In the genomic region with DNA sequence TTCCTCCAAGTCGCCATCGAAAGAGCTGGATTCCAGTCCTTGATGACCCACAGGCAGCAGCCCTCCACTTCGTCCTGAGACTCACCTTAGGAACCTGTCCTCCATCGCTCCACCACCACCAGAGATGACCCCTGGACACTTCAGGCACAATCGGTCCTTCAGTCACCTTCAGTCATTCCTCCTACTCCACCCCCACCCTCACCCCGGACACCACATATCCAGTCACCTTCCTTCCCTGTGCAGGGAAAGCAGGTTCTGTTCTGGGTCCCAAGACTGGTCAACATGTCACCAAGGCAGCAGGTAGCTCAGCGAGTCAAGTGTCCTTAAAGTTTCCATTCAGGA, we compare ENCODE assay signal across 8 mouse cellular contexts. TPM values are rescaled to one million over a fixed set of nuclear protein-coding genes. Genes with fewer than 3 reads are reported as not detected.
DNase-seq lines count a peak whose midpoint lies in the region; ATAC-seq and TF ChIP-seq lines count a peak whose summit lies in the region.

No protein-coding gene starts in this region.

- TF ChIP-seq CTCF in liver, postnatal 0 days (IDR thresholded peaks at IDR 0.05; ENCODE audit: low read depth): no peak

- intact Hi-C loops in heart, postnatal 36 days (cut with DNase I): no loop called here

- H3K27me3 ChIP-seq in heart, embryonic 14.5 days (ENCODE audit: control insufficient read depth, insufficient read depth, low read length): no peaks in the 10 kb centered on the region
- H3K27me3 ChIP-seq in forebrain, embryonic 16.5 days (replicated peaks; ENCODE audit: control insufficient read depth, insufficient read depth, low read length): no peaks in the 10 kb centered on the region
- H3K27me3 ChIP-seq in liver, postnatal 0 days (ENCODE audit: insufficient read depth, low read length): no peaks in the 10 kb centered on the region

- H3K9ac ChIP-seq in heart, embryonic 14.5 days (ENCODE audit: low read length): peak overlapping the region; percentile 87
- H3K9ac ChIP-seq in ES-E14 (ENCODE audit: insufficient read depth, low read depth, low read length, poor library complexity, severe bottlenecking): peak overlapping the region; percentile 60
- H3K9ac ChIP-seq in forebrain, embryonic 16.5 days (replicated peaks; ENCODE audit: low read depth, low read length): peak overlapping the region; percentile 95
- peak overlapping the region; percentile 70; the same call in 1 of the 2 replicates for H3K9ac ChIP-seq in liver, postnatal 0 days (replicated peaks)

- H3K27ac ChIP-seq in heart, embryonic 14.5 days (replicated peaks in 1 of 2; ENCODE audit: control insufficient read depth in 1 of 2, insufficient read depth in 1 of 2, low read depth in 2 of 2, low read length in 2 of 2): no peak overlapping the region
- H3K27ac ChIP-seq in ES-E14 (ENCODE audit: insufficient read depth, low read depth, low read length, poor library complexity, severe bottlenecking): no peak overlapping the region
- H3K27ac ChIP-seq in forebrain, embryonic 16.5 days (ENCODE audit: low read length): no peak overlapping the region
- H3K27ac ChIP-seq in liver, postnatal 0 days (ENCODE audit: low read depth): no peak overlapping the region

- WGBS in heart, embryonic 14.5 days: 13% methylated on average over 7 of the region's 7 CpGs
- 9% methylated on average over 7 of the region's 7 CpGs for WGBS in forebrain, embryonic 16.5 days
- 23% methylated on average over 7 of the region's 7 CpGs for WGBS in liver, postnatal 0 days (ENCODE audit: insufficient replicate concordance)

- in situ Hi-C loops in ES-E14 (cut with MboI; ENCODE audit: low sequenced_read_pairs in 2 of 2, unreplicated experiment in 2 of 2): loop anchor here in 1 of 2 experiments (25.0 kb wide), 1 partner anchor 196 kb away; a partner anchor contains a TSS

- H3K4me1 ChIP-seq in heart, embryonic 14.5 days (ENCODE audit: control insufficient read depth in 2 of 2, insufficient read depth in 2 of 2, low read length in 2 of 2): peaks cover 3 to 4% of the 10 kb centered on the region in 2 experiments; a peak in 2 of 4 replicates
- H3K4me1 ChIP-seq in ES-E14 (ENCODE audit: control insufficient read depth in 2 of 2, insufficient read depth in 2 of 2, low read length in 2 of 2, poor library complexity in 1 of 2): no peaks in the 10 kb centered on the region
- peaks cover 15% of the 10 kb centered on the region for H3K4me1 ChIP-seq in forebrain, embryonic 16.5 days (replicated peaks; ENCODE audit: control insufficient read depth, insufficient read depth, low read length)
- peaks cover 6% of the 10 kb centered on the region; the same call in 1 of the 2 replicates for H3K4me1 ChIP-seq in liver, postnatal 0 days (ENCODE audit: insufficient read depth)

- H3K9me3 ChIP-seq in heart, embryonic 14.5 days (ENCODE audit: control insufficient read depth, low read length): no peaks in the 10 kb centered on the region
- no peaks in the 10 kb centered on the region for H3K9me3 ChIP-seq in ES-E14 (ENCODE audit: control insufficient read depth, insufficient read depth, low read depth, low read length)
- H3K9me3 ChIP-seq in forebrain, embryonic 16.5 days (ENCODE audit: control insufficient read depth, low read length): no peaks in the 10 kb centered on the region
- H3K9me3 ChIP-seq in liver, postnatal 0 days (ENCODE audit: low read length): no peaks in the 10 kb centered on the region

- no peak for TF ChIP-seq EP300 in liver, postnatal 0 days (IDR thresholded peaks at IDR 0.05; ENCODE audit: low read depth)

- H3K36me3 ChIP-seq in heart, embryonic 14.5 days (ENCODE audit: control insufficient read depth, insufficient read depth, low read length): no peaks in the 10 kb centered on the region
- H3K36me3 ChIP-seq in ES-E14 (ENCODE audit: control insufficient read depth, insufficient read depth, low read length, poor library complexity, severe bottlenecking): no peaks in the 10 kb centered on the region
- H3K36me3 ChIP-seq in forebrain, embryonic 16.5 days (ENCODE audit: control insufficient read depth, insufficient read depth): no peaks in the 10 kb centered on the region
- no peaks in the 10 kb centered on the region for H3K36me3 ChIP-seq in liver, postnatal 0 days (replicated peaks; ENCODE audit: insufficient read depth, low read length)

- H3K4me3 ChIP-seq in heart, embryonic 14.5 days (ENCODE audit: control insufficient read depth in 1 of 2, insufficient read depth in 1 of 2, low read depth in 1 of 2, low read length in 2 of 2): peak overlapping the region; percentile 83 to 96
- peak overlapping the region; percentile 80 to 93 for H3K4me3 ChIP-seq in ES-E14 (ENCODE audit: insufficient read depth in 1 of 2, low read depth in 1 of 2, low read length in 2 of 2, poor library complexity in 1 of 2, severe bottlenecking in 1 of 2)
- peak overlapping the region; percentile 97 for H3K4me3 ChIP-seq in forebrain, embryonic 16.5 days (replicated peaks; ENCODE audit: low read length)
- peak overlapping the region; percentile 71 for H3K4me3 ChIP-seq in liver, postnatal 0 days (ENCODE audit: low read depth, low read length)

- DNase-seq in heart, postnatal 36 days: no peak
- DNase-seq in ES-E14 (ENCODE audit: low read depth, low spot score): no peak
- DNase-seq in liver, postnatal 0 days: no peak
- DNase-seq in right cerebral cortex, postnatal 25 days: no peak
- no peak for DNase-seq in thymus, postnatal 25 days
- no peak for DNase-seq in spleen, postnatal 4 days (ENCODE audit: low spot score in 2 of 2)

- peak overlapping the region; percentile 91 for H3K4me2 ChIP-seq in heart, embryonic 14.5 days (ENCODE audit: low read length)
- H3K4me2 ChIP-seq in forebrain, embryonic 16.5 days (ENCODE audit: low read length): peak overlapping the region; percentile 86
- peak overlapping the region; percentile 75 for H3K4me2 ChIP-seq in liver, postnatal 0 days (ENCODE audit: low read depth, low read length)

- ATAC-seq in heart, embryonic 14.5 days (ENCODE audit: insufficient number of reproducible peaks, insufficient read depth, low FRiP score, low read depth): no peak
- ATAC-seq in forebrain, embryonic 16.5 days: peak; percentile 51
- peak; percentile 13; the same call in 1 of the 2 replicates for ATAC-seq in liver, postnatal 0 days

TF ChIP-seq in ES-E14, 5 proteins besides CTCF, POLR2A, EP300 and RAD21:
- no peak for TF ChIP-seq ZC3H11A (IDR thresholded peaks at IDR 0.05; ENCODE audit: borderline replicate concordance, low read depth, low read length)
- TF ChIP-seq HCFC1 (IDR thresholded peaks at IDR 0.05; ENCODE audit: borderline replicate concordance, insufficient read depth, low read length): no peak
- TF ChIP-seq CHD2 (IDR thresholded peaks at IDR 0.05; ENCODE audit: low read depth, low read length): no peak
- no peak for TF ChIP-seq ZNF384 (IDR thresholded peaks at IDR 0.05; ENCODE audit: low read depth, low read length)
- TF ChIP-seq MAFK (IDR thresholded peaks at IDR 0.05; ENCODE audit: insufficient read depth, low read depth, low read length): no peak

RNA-seq across cellular contexts. Expression of a gene that starts 0.4 kb away (rescaled TPM):
- 1.6 TPM in 2 replicates for polyA plus RNA-seq in heart, embryonic 14.5 days (2014; fragmentation: Nextera tagmentation; extraction: Ambion mirVana)
- 1 to 10 TPM; 9.2 to 9.7 TPM for total RNA-seq in heart, postnatal 36 days (2021)
- total RNA-seq in ES-E14 (2012; rRNA removed): 0.16 and 0.18 TPM in 2 replicates
- 9.0 and 9.3 TPM in 2 replicates for polyA plus RNA-seq in forebrain, embryonic 16.5 days (2015; fragmentation: Nextera tagmentation; extraction: Ambion mirVana)
- polyA plus RNA-seq in liver, postnatal 0 days (2015; fragmentation: Nextera tagmentation; extraction: Ambion mirVana): 0.38 and 0.63 TPM in 2 replicates

RNA-seq across cellular contexts. Expression of a gene that starts 23.0 kb away (rescaled TPM):
- 21.2 and 22.3 TPM in 2 replicates for polyA plus RNA-seq in heart, embryonic 14.5 days (2014; fragmentation: Nextera tagmentation; extraction: Ambion mirVana)
- under 1 TPM; 0.53 to 0.84 TPM for total RNA-seq in heart, postnatal 36 days (2021)
- total RNA-seq in ES-E14 (2012; rRNA removed): 22.0 and 26.2 TPM in 2 replicates
- polyA plus RNA-seq in forebrain, embryonic 16.5 days (2015; fragmentation: Nextera tagmentation; extraction: Ambion mirVana): 12.0 and 13.6 TPM in 2 replicates
- 17.2 and 20.6 TPM in 2 replicates for polyA plus RNA-seq in liver, postnatal 0 days (2015; fragmentation: Nextera tagmentation; extraction: Ambion mirVana)
